Mouse (Mus musculus): ENCODE results near the gene Klhdc4.

Gene Klhdc4

DNA sequence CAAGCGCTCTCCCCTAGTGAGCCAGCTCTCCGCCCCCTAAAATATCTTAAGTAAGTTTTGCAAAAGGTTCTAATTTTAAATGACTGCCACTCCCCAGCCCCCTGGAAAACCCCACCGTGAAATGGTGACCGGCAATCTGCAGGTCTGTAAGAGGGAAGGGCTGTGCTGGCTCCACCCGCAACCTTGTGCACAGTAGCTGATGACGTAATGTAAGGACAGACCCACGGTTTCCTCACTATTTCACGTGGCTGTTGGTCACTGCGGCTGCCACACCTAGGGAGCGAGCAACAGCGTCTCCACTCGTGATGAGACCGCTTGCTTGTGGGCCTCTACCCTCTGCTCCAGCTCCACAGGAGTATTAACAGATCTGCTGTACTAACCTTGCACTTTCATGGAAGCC is 23.2 kb downstream of the Klhdc4 start:
- no peak for DNase-seq

GRCm38 (mm10) chr8:121804829-121805228 is 24.5 kb downstream of the Klhdc4 start:
- no peak for DNase-seq

DNA sequence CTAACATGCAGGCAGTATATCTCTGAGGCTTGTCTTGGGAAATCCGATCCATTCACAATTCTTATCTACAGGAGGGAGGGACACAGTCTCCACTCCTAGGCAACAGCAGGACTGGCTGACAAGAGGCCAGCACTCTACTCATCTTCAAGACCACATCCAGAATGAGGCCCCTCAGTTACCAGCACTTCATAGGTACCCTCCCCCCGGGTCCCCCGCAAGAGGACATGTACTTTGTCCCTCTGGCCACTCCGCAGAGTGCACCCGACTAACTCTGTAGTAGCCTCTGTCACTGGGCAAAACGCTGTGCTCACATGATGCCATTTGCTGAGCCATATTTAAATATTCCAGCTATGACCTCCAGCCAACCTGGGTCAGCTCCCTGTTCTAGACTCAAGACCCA is 31.0 kb downstream of the Klhdc4 start:
- no peak for DNase-seq

DNA sequence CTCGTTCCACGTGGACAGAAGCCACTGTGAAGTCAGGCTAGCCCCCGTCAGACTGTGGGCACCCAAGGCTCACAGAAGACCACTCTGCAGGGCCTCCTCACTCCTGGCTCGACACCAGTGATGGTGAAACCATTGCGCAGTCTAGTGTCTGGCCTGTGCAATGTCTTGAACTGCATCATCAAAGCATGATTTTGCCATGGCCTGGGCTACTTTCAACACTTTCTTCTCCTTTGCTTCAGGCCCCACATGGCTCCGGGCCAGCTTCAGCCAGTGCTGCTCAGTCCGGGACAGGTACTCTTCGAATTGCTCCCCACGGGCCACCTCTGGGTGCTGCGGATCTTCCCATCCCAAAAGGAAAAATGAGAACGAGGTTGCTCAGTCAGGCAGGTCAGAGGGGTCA is 33.0 kb downstream of the Klhdc4 start:
- no peak for DNase-seq

- no peak for DNase-seq
These were observed 33.9 kb downstream of the Klhdc4 start for GRCm38 (mm10) chr8:121795461-121795860.

DNA sequence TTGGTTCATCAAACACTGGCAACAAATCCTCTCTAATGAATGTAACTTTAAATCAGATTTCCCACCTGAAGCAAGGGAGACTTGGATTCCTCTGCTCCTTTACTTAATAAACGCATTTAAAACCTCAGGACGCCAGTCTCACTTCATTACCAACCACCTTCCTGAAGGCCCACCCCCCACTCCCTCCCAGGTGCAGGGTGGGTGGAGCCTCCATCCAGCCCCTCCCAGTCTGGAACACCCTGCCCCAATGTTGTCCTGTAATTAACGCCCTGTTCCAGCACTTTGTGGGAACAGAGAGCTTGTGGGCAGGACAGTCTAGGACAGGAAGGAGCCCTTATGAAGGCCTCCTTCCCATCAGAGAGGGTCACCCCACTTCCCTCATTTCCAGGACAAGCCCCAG is 35.2 kb downstream of the Klhdc4 start:
- DNase-seq, result no peak

- DNase-seq, result no peak
These were observed 36.7 kb downstream of the Klhdc4 start for GRCm38 (mm10) chr8:121792627-121793026.

DNA sequence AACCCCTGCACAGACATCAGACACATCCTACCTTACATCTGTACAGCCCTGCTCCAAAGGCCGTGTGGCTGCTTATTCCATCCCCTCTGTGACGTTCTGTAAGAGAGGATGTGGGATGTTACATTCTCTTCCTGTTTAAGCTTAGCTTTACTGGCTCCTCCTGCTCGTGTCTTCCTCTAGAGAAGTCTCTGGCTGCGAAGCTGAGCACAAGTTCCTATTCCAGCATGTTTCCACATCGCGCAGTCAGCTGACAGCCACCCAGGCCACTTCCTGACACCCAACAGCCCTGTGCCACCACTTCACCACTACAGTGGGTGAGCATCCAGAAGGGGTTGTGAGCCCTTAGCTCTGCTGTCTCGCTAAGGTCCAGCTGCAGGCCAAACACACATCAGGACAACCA is 37.2 kb downstream of the Klhdc4 start:
- DNase-seq, result no peak

GRCm38 (mm10) chr8:121788786-121789185 is 40.6 kb downstream of the Klhdc4 start:
- DNase-seq, result no peak

DNA sequence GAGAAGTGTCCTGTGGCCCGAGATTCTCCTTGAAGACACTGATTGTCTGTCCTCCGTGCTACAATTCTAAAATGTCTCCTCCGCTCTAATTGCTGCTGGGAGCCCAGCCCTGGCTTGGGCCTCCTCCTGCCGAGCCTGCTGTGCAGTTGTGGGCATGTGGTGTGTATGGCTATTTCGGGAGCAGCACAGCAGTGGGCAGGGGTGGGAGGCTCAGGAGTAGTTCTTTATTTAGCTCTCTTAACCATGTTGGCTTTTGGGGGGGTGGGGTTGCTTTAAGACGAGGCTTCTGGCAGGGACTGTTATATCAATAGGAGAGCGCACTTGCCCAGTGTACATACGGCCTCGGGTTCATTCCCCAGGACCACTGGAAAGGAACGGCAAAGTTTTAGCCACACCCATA is 42.8 kb downstream of the Klhdc4 start:
- DNase-seq, result no peak

GRCm38 (mm10) chr8:121782493-121782892 is 46.9 kb downstream of the Klhdc4 start:
- DNase-seq, result no peak

DNA sequence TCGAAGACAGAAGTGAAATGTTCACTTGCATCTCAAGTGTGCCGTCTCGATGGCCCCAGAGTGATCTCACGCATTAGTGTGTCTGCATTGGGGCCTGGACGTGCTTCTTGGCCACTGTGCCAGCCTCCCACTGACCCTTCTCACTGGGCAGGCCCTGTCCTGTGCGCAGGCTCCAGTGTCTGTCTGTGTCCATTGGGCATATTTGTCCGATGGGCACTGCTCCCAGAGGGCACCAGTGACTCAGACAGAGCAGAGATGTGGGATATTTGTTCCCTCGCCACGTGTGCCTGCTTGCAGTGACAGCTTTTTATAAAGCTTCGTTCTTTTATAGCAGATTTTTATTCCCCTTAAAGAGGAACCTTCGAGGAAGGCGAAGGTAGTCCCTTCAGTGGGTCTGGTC is 55.5 kb downstream of the Klhdc4 start:
- DNase-seq, result no peak

- DNase-seq, result no peak
These were observed 58.3 kb downstream of the Klhdc4 start for GRCm38 (mm10) chr8:121770845-121771752.

- DNase-seq, result no peak
These were observed 59.7 kb downstream of the Klhdc4 start for GRCm38 (mm10) chr8:121769621-121770020.

DNA sequence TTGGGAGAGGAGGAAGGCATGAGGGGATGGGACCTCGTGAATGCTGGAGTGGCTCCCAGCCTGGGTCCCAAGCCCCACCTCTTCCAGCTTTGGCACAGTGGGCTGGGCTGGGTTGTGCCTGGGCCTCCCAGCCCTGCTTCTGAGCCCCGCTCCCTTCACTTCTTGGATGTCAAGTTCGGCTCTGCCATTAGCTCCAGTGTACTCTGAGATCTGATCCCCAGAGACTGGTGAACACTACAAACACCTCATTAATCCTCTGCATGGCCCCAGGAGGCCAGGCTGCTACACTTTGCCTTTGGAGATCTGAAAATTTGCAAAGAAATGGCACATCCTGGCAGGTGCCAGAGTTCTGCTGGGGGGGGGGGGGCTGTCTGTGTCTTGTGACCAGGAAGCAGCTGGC is 60.3 kb downstream of the Klhdc4 start:
- DNase-seq, result no peak

DNA sequence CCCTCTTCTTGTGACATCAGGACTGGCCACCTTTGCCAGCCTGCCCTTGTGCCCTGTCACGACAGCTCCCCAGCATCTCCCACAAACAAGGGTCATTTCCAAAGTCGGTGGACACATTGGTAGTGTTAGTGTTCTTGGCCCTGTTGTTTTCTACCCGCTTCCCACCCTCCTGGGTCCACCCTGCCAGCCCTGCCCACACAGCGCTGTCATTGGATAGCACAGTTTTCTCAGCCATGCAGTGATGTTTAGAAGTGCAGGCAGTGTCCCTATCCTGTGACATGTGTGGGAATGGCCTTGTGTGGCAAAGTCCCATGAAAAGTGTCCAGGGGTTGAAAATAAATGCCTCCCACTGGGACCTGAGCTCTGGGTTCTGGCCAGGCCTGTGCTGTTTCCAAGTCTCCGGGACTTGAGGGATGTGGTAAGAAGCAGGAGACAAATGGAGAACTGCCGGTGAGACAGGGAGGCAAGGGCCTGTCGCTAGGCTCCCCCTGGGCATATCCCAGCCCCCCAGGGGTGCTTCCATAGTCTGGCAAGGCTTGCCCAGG is 63.7 kb downstream of the Klhdc4 start:
- no peak for DNase-seq

GRCm38 (mm10) chr8:121763700-121764013 is 65.7 kb downstream of the Klhdc4 start:
- DNase-seq, result no peak

GRCm38 (mm10) chr8:121762999-121763699 is 66.2 kb downstream of the Klhdc4 start:
- DNase-seq, result no peak

- no peak for DNase-seq
These were observed 67.9 kb downstream of the Klhdc4 start for GRCm38 (mm10) chr8:121761480-121761879.

DNA sequence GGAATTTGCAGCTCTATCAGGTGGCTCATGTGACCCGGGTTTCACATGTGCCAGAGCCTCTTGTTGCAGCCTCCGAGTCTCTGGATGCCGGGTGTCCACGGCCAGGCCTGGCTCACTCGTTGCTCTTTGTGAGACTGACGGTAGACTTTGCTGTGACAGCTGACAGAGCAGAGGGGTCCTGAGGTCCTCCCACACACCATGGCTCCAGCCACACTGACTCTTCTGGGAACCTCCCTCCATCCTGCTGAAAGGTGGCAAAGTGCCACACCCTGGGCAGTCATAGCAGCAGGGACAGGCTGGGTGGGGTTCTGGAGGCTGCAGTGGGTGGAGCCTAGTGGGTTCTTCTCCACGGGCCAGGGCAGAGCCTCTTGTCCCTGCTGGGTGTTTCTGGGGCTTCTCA is 68.9 kb downstream of the Klhdc4 start:
- DNase-seq, result no peak

DNA sequence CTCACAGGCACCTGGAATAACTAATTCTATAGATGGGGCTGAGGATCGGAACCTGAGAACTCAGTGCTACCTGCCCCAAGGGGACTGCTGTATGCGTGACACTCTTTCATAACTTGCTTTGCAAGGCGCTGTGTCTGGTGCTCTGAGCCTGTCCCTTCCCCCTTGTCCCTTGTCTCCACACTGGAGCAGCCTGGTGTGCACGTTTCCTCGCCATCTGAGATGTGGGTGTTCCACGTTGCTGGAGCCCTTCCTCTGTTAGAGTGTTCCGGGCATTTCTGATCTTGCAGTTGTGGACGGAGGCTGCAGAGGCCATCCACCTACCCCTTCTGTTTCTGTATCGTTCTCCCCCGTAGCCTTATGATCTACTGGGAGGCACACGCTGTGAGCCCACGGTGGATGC is 70.9 kb downstream of the Klhdc4 start:
- DNase-seq, result no peak

- peak; percentile 11 to 22 for DNase-seq
These were observed 78.0 kb downstream of the Klhdc4 start for GRCm38 (mm10) chr8:121751407-121751806.

DNA sequence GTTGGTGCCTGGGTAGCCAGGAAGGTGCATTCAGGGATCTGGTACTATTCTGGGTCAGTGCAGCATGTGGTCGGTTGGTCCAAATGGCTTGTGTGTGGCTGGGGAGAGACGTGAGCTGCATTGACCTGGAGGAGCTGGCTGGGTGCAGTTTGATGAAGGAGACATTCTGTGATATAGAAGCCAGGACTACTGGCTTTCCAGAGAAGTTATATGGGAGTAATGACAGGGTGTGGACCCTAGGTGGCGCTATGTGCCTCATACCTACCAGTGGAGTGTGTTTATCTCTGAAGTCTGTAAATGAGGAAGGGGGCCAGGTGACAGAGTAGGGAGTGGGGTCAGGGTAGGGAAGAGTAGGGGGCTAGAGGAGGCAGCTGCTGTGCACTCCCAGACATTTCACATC is 78.9 kb downstream of the Klhdc4 start:
- DNase-seq, result no peak

DNA sequence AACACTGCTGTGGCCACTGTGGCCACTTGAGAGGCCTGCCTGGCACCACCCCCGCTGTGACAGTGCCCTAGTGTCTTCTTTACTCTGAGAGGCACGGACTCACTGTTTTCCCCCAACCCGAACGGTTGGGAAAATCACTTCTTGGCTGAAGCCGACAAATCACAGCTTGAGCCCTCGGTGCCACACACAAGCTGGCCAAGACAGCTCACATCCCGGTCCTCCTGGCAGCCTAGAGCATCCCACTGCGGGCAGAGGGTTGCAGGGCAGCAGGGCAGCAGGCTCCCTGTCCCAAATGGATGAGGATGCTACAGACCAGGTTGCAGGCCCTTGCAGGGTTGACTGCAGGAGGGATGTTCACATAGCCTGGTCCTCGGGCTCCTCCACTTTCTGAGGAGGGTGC is 79.9 kb downstream of the Klhdc4 start:
- no peak for DNase-seq
